12 mouse cellular contexts compared by ENCODE assay signal in genomic region chr15:95963124-95963482, GRCm38 (mm10).
DNase-seq lines count a peak whose midpoint lies in the region; ATAC-seq and TF ChIP-seq lines count a peak whose summit lies in the region.
"Had no signal": no experiment of that assay in that cellular context is flagged by ENCODE, and none has a peak within 500 bp of the region (broad histone marks: within the 10 kb centered on the region; RNA-seq: fewer than 3 reads in every experiment).

No protein-coding gene starts in this region.

- no peak overlapping the region for H3K9ac ChIP-seq in limb, embryonic 12.5 days (replicated peaks)
- H3K9ac ChIP-seq in hindbrain, embryonic 15.5 days, result no peak overlapping the region
- no peak overlapping the region for H3K9ac ChIP-seq in stomach, postnatal 0 days (ENCODE audit: low read length)
- H3K9ac ChIP-seq: lung, embryonic 15.5 days had no signal

- no peaks in the 10 kb centered on the region for H3K9me3 ChIP-seq in limb, embryonic 12.5 days
- no peaks in the 10 kb centered on the region for H3K9me3 ChIP-seq in limb, embryonic 10.5 days (replicated peaks)
- H3K9me3 ChIP-seq in hindbrain, embryonic 15.5 days, result no peaks in the 10 kb centered on the region
- no peaks in the 10 kb centered on the region for H3K9me3 ChIP-seq in stomach, postnatal 0 days (ENCODE audit: control insufficient read depth, low read length)
- H3K9me3 ChIP-seq: lung, embryonic 15.5 days had no signal

- no peak for DNase-seq in limb, embryonic 10.5 days (ENCODE audit: low spot score)
- peak; percentile 68 for DNase-seq in brain, embryonic 14.5 days (ENCODE audit: low read depth)
- DNase-seq in stomach, postnatal 0 days (ENCODE audit: low spot score), result no peak
- DNase-seq in kidney, postnatal 25 days, result no peak
- no peak for DNase-seq in kidney, adult 8-10 months
- DNase-seq: kidney, postnatal 14 days; thymus, postnatal 14 days had no signal

- 0 out of 2 replicates have a peak overlapping the region, but pooled peaks have one; percentile 3 for H3K27ac ChIP-seq in limb, embryonic 12.5 days
- no peak overlapping the region; the same call in 1 of the 2 replicates for H3K27ac ChIP-seq in limb, embryonic 10.5 days
- H3K27ac ChIP-seq in hindbrain, embryonic 15.5 days (replicated peaks), result peak overlapping the region; percentile 6; the same call in 1 of the 2 replicates
- H3K27ac ChIP-seq in stomach, postnatal 0 days (replicated peaks), result no peak overlapping the region
- H3K27ac ChIP-seq: lung, embryonic 15.5 days had no signal

- TF ChIP-seq CTCF in brain, embryonic 14.5 days (IDR thresholded peaks at IDR 0.05; ENCODE audit: borderline replicate concordance, extremely low read depth, insufficient read depth, insufficient read length), result no peak
- TF ChIP-seq CTCF in stomach, postnatal 0 days (IDR thresholded peaks at IDR 0.05; ENCODE audit: low read depth), result no peak

- no peak overlapping the region for H3K4me3 ChIP-seq in limb, embryonic 12.5 days (replicated peaks)
- no peak overlapping the region for H3K4me3 ChIP-seq in limb, embryonic 10.5 days
- no peak overlapping the region for H3K4me3 ChIP-seq in hindbrain, embryonic 15.5 days
- H3K4me3 ChIP-seq in stomach, postnatal 0 days (ENCODE audit: low read depth, low read length), result no peak overlapping the region
- H3K4me3 ChIP-seq: lung, embryonic 15.5 days had no signal

- no peak for TF ChIP-seq POLR2A in brain, embryonic 14.5 days (IDR thresholded peaks at IDR 0.05; ENCODE audit: borderline replicate concordance, extremely low read depth, insufficient read depth, insufficient read length, poor library complexity, severe bottlenecking)

- no peak overlapping the region for H3K4me2 ChIP-seq in limb, embryonic 12.5 days
- H3K4me2 ChIP-seq in hindbrain, embryonic 15.5 days, result no peak overlapping the region
- H3K4me2 ChIP-seq in stomach, postnatal 0 days (replicated peaks; ENCODE audit: low read depth), result no peak overlapping the region
- H3K4me2 ChIP-seq: lung, embryonic 15.5 days had no signal

- H3K4me1 ChIP-seq in limb, embryonic 12.5 days (replicated peaks), result peaks cover 21% of the 10 kb centered on the region
- peaks cover 14% of the 10 kb centered on the region; the same call in 1 of the 2 replicates for H3K4me1 ChIP-seq in limb, embryonic 10.5 days
- peaks cover 29% of the 10 kb centered on the region for H3K4me1 ChIP-seq in hindbrain, embryonic 15.5 days (replicated peaks)
- H3K4me1 ChIP-seq in stomach, postnatal 0 days (replicated peaks; ENCODE audit: control insufficient read depth, insufficient read depth), result no peaks in the 10 kb centered on the region
- H3K4me1 ChIP-seq: lung, embryonic 15.5 days had no signal

- WGBS in limb, embryonic 12.5 days, result 63% methylated on average over 10 of the region's 10 CpGs
- 75% methylated on average over 10 of the region's 10 CpGs for WGBS in limb, embryonic 10.5 days
- WGBS in hindbrain, embryonic 15.5 days, result 50% methylated on average over 10 of the region's 10 CpGs
- 79% methylated on average over 10 of the region's 10 CpGs for WGBS in stomach, postnatal 0 days

- peaks cover 39% of the 10 kb centered on the region for H3K36me3 ChIP-seq in limb, embryonic 12.5 days
- peaks cover 30% of the 10 kb centered on the region for H3K36me3 ChIP-seq in limb, embryonic 10.5 days
- no peaks in the 10 kb centered on the region for H3K36me3 ChIP-seq in hindbrain, embryonic 15.5 days
- H3K36me3 ChIP-seq in stomach, postnatal 0 days (ENCODE audit: control insufficient read depth, insufficient read depth, low read length), result peaks cover 11% of the 10 kb centered on the region; the same call in 1 of the 2 replicates
- H3K36me3 ChIP-seq: G1E had no signal

- no peak for TF ChIP-seq EP300 in stomach, postnatal 0 days (optimal IDR thresholded peaks at IDR 0.05)

- no peaks in the 10 kb centered on the region for H3K27me3 ChIP-seq in limb, embryonic 12.5 days
- H3K27me3 ChIP-seq in limb, embryonic 10.5 days (ENCODE audit: low read depth, poor library complexity, severe bottlenecking), result no peaks in the 10 kb centered on the region
- H3K27me3 ChIP-seq in hindbrain, embryonic 15.5 days, result no peaks in the 10 kb centered on the region
- no peaks in the 10 kb centered on the region for H3K27me3 ChIP-seq in stomach, postnatal 0 days (ENCODE audit: control insufficient read depth, insufficient read depth, low read length)
- H3K27me3 ChIP-seq: lung, embryonic 15.5 days had no signal

- ATAC-seq in limb, embryonic 12.5 days (ENCODE audit: insufficient number of reproducible peaks, insufficient read depth, low FRiP score, low TSS enrichment, low read depth), result no peak
- peak; percentile 55; the same call in 1 of the 2 replicates for ATAC-seq in hindbrain, embryonic 15.5 days (ENCODE audit: low FRiP score, low read depth)
- ATAC-seq in neutrophil, adult 5-6 weeks (ENCODE audit: extremely low read depth, insufficient number of reproducible peaks, low FRiP score, poor library complexity, severe bottlenecking), result peak; percentile 78
- ATAC-seq in stomach, postnatal 0 days (ENCODE audit: low FRiP score, low TSS enrichment), result no peak

Comparison
In these comparisons a context has a peak if more than half of its experiments do, and no peak if none do; other contexts are left out.
1. H3K27ac ChIP-seq: peak in limb, embryonic 12.5 days (single experiment) and hindbrain, embryonic 15.5 days (single experiment); none in limb, embryonic 10.5 days (single experiment) and stomach, postnatal 0 days (single experiment).
2. ATAC-seq: peak in hindbrain, embryonic 15.5 days (single experiment) and neutrophil, adult 5-6 weeks (single experiment); none in limb, embryonic 12.5 days (single experiment) and stomach, postnatal 0 days (single experiment).